Mouse (Mus musculus): ENCODE results near the gene Xpnpep2. TPM values are rescaled to one million over a fixed set of nuclear protein-coding genes. Genes with fewer than 3 reads are reported as not detected.

Gene Xpnpep2
- total RNA-seq, 4 experiments from 2014 or later: 1.1 to 2.6 (median 1.5) TPM

DNA sequence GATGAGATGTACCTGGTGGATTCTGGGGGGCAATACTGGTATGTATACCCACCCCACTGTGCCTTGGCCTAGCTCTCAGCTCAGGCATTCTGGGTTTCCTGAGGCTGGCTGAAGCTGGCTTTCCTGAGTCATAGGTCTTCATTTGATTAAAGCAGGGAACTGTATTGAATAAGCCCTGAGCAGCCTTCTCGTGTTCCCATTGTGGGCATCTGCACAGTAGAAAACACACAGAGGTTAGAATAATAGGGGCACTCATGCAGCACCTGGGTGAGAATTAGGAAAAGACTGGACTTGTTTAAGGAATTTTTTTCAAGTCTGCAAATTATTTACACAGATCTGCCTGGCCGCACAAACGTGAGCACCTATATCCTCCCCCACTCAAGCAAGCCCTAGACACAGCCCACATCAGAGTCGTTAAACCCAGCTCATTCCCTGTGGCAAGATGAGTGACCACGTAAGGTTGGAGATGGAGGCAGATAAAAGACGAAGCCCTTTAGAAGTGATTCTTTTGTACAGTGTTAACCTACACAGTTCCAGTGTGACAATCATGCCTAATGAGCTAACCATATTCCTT is 18.5 kb downstream of the Xpnpep2 start:
- DNase-seq: no peak

DNA sequence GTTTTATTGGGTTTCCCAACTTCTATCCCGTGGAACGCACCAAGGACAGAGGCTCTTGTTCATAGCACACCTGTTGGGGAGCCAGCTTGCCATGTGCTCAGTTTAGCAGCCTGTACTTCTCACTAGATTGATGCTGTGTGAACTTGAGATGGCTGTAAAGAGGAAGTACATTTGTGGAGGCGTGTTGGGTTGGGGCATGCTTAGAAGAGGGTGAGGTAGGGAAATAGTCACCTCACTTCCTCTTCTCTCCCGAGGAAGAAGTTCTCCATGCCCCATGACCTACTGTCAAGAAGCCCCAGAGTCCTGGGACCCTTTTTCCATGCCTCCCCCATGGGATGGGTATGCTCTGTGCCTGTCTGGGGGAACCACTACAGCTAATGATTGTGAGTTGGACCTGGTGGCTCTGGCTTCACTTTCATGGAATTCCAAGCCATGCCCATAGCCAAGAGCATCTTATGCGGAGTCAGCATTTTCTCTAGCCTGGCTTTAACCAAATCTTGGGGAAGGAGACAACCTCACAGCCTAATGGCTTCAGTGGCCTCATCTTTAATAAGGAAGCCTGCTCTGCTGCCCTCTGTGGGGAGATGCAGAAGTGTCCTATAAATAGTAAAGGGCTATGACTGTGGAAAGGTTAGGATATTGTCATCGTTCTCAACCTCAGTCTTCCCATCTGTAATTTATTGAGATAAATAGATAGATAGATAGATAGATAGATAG is 19.1 kb downstream of the Xpnpep2 start:
- no peak for DNase-seq

DNA sequence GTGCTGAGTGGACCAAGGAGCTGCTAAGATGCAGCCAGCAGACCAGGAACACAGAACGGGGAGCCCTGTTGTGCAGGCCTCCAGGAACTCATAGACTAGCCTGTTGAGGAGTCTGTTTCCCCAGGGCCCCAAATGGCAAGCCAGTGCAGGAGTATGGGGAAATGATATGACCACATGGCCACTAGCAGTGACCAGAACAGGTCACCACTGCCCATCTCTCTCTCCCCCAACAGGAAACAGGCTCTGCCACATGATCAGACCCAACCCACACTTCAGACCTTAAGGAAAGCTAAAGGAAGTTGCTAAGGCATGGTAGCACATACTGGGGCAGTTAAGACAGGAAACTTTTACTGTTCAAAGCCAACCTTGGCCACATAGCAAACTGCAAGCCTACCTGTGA is 20.6 kb downstream of the Xpnpep2 start:
- DNase-seq: no peak

DNA sequence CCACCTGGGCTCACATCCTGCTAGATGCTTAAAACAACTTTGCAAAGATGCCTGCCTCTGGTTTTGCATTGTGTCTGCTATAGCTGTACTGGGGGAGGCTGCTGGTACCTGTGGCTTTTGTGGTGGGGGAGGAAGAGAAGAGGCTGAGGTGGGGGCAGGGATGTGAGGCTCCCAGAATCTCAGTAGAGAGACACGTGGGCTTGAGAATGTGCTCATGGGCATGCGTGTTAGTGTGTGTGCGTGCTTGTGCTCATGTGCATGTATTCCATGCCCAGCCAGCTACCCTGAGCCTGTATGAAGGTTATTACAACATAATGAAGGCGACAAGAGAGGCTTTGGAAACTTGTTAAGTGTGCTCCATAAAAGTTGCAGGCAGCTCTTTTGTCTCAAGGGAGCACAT is 28.4 kb downstream of the Xpnpep2 start:
- no peak for DNase-seq

DNA sequence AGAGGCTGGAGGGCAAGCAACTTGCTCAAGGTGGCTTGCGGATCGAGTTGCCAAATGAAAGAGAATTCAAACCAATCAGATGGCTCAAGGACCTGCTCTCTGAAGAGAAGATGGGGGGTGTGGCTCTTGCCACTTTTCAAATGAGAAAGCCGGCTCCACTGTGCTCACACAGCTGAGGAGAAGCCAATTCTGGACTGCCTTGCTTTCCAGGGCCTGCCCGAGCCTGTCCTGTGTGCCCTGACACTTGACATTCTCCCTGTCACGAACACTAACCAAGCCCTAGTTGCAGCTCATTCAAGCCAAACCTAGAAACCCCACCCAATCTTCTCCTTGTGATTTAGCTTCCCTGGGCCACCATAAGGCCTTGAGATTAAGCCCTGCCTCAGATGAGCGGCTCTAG is 29.5 kb downstream of the Xpnpep2 start:
- DNase-seq: no peak

DNA sequence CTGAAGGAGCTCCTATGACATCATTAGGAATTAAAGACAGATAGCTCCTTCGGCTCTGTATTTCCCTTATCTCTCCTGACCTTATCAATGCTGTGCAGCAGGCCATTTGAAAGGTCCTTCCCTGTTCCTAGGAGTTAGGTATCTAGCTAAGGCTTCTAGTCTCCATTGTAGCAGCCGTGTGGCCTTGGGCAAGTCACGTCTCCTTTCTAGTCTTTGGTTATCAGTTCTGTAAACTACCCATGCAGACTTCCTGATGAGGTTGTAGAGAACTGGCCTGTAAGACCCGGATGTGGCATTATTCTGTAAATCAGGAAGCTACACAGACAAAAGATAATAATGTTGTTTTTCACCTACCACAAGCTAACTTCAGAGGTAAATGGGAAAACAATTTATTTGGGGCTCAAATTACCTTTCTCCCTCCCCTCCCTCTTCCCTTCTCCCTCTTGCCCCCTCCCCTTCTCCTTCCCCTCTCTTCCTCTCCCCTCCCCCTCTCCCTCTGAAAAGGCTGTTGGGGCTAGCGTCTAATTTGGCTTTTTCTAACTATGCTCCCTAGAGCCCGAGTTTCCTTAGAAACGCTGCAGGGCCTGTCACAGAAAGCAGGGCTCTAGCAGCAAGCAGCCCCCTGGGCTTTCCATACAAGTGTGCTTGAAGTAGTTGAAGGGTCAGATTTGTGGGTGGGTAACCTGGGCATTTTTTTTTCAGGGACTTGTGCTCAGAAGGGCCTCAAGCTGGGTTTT is 30.2 kb downstream of the Xpnpep2 start:
- no peak for DNase-seq

DNA sequence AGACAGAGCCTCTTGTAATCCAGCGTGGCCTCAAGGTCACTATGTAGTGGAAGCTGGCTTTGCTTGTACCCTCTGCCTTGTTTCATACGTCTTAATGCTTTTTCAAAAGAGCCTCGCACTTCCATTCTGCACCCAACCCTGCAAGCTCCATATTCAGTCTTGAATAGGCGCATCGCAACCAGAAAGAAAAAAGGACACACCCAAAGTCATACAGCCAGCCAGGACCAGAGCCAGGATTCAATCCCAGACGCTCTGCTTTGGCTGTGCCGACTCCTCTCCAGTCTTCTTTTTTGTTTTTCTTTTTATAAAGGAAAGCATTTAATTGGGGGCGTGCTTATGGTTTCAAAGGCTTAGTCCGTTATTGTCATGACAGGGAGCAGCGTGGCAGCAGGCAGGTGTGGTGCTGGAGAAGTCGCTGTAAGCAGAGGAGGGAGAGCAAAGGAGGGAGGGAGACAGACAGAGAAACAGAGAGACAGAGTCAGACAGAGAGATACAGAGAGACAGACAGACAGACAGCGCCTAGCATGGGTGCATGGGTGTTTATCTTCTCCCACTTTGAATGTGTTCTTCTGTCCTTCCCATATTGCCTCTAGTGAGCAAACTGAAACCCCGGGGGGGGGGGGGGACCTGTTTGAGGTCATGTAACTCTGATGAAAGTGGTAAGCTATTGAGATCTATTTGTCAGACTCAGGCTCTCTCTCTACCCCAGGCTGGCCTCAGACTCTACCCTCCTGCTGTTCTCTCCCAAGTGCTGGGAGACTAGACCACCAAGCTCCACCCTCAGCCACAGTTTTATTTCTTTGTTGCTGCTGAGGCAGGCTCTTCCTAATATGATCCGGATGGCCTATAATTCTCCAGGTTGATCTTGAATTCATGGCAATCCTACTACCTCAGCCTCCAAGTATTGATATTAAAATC is 31.1 kb downstream of the Xpnpep2 start:
- DNase-seq: no peak

DNA sequence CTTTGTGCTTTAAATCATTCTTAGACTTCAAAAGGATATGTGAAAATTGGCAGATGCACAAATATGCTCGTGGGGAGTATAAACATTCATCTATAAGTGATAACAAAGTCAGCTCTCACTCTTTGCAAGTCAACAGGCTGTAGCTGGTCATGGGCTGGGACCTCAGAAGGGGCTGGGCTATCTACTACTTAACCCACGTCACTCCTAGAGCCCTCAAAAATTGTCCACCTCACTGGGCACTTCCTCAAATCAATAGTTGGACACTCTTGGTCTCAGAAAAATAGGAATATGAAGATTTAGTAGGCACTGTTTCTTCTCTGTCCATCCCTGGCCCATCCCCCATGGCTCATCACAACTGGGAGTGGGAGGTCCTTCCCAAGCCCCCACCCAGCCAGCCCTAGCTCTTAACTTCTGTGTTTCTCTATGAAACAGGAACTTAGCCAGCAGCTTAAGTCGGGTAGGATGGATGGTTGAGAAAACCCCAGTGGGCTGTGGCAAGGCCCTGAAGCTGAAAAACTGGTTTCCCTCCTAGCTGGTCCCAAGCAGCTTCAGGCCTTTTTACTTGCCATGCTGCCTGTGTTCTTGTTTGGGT is 31.9 kb downstream of the Xpnpep2 start:
- DNase-seq: no peak

DNA sequence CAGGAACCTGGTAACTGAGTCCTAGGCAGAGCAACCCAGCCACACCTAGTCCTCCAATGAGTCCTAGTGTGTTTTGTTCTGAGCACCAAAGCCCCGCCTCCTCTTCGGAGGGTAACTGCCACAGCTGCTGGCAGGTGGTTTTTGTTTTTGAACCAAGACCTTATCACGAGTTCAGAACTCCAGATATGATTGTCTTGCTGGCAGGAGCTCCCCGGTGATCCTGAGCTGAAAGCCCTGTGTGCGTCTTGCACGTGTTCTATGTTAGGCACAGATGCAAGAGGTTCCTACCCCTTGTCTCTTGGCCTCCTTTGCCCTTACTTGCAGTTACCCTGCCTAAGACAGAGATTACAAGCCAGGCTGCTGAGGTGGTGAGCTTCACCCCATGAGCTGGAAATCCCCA is 33.0 kb downstream of the Xpnpep2 start:
- no peak for DNase-seq

DNA sequence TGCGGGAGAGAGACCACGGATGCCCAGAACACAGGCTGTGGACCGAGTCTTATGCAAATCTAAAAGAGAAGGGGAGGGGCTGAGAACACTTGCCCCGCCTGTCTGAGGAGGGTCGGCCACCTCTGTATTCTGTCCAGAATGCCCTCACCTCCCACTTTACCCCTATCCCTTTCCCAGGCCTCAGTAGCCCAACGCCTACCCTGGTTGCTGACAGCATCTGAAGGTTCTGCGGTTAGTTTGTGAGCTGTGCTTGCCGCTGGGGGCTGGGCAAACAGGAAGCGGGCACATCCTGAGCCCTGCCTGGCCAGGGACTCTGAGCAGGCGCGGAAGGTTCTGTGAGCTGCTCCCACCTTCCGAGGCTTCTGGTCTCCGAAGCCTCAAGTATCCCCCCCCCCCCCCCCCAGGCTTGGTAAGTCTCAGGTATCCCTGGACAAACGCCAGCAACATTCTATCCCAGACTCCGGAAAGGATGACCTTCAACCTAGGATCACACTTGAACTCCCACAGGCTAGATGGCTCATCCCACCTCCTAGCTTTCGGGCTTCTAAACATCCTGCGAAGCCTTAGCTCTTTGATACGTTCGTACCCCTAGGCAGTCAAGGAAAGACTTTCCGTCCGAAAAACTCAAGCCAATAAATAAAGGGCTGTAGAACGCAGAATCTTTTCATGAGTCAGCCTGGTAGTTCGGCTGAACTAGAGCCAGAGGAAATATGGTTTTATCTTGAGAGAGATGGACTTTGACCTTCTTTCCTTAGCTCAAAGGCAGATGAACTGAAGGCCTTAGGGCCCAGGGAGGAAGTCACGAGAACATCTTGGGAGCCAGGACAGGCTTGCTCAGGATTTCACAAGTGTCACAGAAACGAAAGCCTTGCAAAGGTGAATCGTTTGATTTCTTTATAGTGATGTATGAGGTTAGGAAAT is 35.1 kb downstream of the Xpnpep2 start:
- no peak for DNase-seq

DNA sequence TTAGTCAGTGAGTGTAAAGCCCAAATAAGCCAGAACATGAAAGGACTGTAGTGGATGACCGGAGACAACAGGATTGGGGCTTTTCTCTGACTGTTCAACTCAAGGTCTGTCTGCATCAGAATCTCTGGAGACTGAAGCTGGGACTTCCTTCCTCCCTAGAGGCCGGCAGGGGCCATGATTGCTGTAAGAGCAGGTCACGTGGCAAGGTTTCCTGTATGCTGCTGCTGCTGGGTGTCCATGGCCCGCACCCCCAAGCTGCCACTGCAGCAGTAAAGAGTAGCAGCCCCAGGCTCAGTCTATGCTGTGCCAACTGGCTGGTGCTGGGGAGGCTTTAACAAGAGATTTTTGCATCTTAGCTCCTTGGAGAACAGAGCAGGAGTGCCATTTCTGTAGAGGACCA is 37.7 kb downstream of the Xpnpep2 start, which contains the start of gene Sash3:
Gene Sash3 (plus strand): TSS at position 175 of the 400 bp plus-strand sequence.
- no peak for DNase-seq

DNA sequence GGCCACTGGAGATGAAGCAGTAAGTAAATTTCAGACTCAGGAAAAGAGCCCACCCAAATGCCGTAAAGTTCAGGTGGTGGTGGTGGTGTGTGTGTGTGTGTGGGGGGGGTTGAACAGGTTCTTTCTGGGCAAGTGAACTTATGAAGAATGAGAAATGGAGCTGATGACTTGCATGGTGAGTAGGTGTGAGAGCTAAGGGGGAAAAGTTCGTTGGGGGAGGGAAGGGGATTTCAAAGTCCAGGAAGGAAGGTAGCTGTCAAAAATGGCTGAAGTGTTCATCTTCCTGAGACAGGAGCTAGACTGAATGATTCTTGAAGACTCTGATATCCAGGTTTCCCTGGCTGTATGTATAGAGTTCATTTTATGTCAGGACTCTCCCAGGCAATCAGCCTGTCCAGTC is 38.7 kb downstream of the Xpnpep2 start:
- no peak for DNase-seq

DNA sequence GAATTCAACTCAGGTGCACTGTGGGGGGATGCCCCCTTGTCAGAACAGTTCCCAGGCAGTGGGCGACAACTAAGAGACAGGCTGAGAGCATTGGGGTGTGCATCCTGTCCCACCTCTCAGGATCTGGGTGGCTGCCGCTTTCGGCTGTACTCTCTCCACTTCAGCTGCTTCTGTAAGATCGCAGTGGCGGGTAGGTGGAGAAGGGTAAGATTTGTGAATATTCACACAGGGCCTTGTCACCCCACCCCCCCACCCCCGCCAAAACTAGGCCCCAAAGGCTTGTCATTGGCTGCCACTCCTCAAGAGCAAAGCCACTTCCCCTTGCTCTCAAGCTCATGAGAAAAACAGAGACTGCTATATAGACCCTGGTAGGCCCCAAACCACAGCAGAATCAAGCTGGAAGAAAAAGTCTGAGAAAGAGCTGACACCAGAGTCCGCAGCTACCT is 39.2 kb downstream of the Xpnpep2 start:
- DNase-seq: no peak

DNA sequence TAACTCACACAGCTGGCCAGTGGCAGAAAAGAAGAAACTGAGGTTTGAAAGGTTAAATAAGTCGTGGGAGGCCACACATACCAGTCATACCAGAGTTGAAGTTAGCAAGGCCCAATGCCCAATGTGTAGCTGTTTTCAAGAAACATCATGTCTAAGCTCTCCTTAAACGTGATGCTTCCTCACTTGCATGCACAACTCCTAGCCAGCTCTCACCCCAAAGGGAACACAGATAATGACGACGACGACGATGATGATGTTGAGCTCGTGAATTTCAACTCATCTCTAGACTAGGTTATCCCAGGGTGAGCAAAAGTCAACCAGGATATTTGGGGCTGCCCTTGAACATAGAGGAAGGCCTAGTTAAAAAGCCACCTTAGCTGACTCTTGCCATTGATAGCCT is 43.6 kb downstream of the Xpnpep2 start:
- DNase-seq: no peak

DNA sequence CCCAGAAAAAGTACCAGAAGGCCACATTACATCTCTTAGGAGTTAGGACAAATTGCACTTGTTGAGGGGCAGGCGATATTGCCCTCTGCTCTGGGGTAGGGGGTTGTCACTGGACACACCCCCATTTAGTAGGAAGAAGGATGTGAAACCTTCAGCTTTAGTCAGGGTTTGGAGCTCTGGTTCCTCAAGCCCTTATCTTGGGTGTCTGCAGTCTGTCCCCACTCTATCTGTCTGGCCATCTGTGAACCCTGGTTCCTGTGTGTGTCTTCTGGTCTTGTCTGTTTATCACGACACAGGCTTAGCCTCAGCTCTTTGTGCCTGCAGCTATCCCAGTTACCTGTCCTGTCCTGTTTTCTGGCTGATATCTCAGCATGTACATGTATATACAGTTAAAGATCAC is 44.9 kb downstream of the Xpnpep2 start:
- DNase-seq: no peak

DNA sequence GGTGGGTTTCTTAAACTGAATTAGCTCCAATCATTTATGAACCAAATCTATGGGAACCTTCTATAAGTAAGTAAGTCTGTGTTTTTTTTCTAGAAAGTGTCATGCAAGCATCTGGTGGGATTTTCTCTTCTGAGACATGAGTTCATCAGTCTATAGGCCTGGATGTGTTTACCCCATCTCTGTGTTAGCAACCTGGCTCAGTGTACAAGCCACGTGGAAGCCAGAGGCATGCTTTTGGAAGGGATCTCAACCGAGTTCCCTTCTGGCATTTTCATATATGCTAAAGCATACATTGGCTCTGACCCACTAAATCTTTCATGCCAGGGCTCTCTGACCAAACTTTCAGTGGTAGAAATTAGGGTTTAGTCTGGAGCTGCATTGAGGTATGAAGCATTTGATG is 45.4 kb downstream of the Xpnpep2 start:
- DNase-seq: no peak

DNA sequence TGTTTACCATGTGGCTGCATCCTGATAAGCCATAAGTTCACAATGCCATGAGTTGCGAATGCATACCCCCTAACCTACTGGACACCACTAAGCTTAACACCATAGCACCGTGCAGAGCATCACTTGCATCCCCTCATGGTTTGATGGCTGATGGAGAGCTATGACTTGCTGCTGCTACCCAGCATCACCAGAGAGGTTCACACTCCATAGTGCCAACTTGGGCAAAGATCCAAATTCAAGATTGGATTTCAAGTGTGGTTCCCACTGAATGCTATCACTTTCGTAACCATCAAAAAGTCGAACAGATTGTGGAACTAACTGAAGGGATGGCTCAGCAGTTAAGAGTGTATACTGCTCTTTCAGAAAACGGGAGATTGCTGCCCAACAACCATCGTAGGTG is 47.0 kb downstream of the Xpnpep2 start:
- DNase-seq: no peak

DNA sequence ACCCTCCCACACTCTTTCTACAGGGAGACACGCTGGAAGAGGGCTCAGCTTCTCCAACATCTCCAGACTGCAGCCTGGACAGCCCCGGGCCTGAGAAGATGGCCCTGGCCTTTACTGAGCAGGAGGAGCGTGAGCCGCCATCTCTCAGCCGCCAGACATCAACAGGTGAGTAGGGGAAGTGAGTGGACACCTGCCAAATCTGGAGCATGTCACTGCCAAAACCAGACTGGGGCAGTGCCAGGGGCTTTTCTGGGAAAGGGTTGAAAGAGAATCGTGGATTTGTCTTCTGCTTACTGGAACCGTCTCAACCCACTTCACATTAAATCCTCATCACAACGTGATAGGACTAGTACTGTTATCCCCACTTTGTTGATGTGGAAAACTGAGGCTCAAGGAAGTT is 48.9 kb downstream of the Xpnpep2 start:
- DNase-seq: no peak

DNA sequence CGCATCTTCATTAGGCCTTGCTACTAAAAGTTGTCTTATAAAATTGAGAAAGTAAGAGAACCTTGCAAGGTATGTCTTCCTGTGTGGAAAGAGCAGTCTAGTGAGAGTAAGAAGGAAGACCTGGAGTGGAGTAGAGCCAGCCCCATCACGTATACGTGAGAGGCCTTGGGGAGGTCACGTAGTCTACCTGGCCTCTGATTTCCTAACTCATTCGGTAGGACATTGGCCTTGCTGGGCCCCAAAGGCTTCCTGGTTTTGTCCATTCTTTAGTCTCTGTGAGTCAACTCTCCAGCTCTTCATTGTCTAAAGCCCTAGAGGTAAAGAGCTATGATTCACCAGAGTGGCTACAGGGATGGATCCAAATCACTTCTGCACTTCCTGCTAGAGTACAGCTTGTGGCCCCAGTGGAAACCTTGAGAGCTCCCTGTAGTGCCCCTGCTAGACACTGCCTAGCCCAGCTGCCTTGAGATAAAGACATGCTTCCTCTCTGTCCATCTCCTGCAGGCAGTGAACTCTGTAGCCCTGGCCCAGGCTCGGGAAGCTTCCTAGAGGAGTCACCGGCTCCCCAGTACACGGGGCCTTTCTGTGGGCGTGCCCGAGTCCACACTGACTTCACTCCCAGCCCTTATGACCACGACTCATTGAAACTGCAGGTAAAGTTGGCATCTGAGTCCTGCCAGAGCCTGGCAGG is 49.8 kb downstream of the Xpnpep2 start:
- no peak for DNase-seq

DNA sequence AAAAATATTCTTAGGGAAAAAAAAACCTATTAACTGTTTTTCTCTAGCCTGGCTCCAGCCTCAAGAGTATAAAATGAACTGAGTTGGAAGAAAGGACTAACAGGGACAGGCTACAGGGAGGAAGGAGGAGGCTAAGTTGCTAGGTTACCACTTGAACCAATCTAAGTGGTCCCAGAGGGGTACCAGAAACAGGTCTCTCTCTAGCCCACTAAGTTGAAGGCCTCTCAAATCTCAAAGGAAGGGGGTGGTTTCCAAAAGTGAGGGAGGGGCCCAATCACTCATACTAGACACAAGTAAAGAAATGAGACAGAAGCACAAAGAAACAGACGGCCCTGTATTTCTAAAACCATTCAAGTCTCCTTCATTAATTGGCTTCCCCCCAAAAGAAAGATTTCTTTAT is 61.4 kb downstream of the Xpnpep2 start:
- DNase-seq: no peak

DNA sequence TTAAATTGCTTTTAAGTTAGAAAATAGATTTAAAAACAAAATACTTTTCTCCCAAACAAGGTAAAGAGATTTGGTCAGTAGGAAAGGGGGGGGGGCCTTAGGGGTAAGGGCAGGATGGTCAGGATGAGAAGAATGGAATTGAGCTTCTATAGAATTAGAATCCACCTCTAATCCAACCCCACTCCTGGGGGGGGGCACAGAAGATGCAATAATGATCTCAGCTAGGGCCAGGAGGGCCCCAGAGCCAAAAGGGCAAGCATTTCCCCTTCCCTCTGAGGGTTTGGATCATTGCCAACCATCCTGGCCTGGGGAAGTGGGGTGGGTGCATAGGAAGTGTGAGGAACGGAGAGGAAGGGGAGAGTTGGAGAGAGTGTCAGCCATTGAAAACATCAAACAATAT is 61.8 kb downstream of the Xpnpep2 start:
- no peak for DNase-seq
